ENCODE assay signal across 31 mouse cellular contexts in the genomic region with DNA sequence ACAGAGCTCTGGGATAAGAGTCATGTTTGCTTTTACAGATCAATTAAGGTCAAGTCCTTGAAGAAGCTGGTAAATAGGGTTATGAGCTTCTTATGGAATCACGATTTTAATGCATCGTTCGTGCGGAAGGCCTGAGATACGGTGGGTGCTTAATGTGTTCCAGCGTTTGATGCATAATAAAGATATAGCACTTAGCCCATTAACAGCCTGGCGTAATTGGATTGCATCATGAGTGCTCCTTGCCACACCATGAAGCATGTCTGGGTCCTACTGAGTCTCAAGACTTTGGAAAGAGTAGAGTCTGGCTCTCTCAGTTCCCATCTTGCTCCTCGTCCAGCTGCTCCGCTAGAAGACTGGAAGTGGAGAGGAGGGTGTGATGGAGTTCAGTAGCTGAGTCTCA.
"Had no signal": no experiment of that assay in that cellular context is flagged by ENCODE, and none has a peak within 500 bp of the region (broad histone marks: within the 10 kb centered on the region; RNA-seq: fewer than 3 reads in every experiment).

No protein-coding gene starts in this region.

- H3K4me2 ChIP-seq: limb, embryonic 12.5 days; limb, embryonic 13.5 days; limb, embryonic 15.5 days; liver, embryonic 11.5 days; liver, embryonic 12.5 days; liver, embryonic 13.5 days; liver, embryonic 15.5 days; lung, embryonic 14.5 days; lung, embryonic 15.5 days; midbrain, embryonic 11.5 days; midbrain, embryonic 12.5 days; midbrain, embryonic 13.5 days; midbrain, embryonic 15.5 days had no signal

- DNase-seq: left cerebral cortex, postnatal 4 days; liver; liver, embryonic 13.5 days; liver, postnatal 0 days; lung, adult 18-20 months; lung, adult 2 months; lung, postnatal 10 days; lung, postnatal 14 days; lung, postnatal 36 days; lung, postnatal 4 days had no signal

- ATAC-seq: liver, embryonic 12.5 days; liver, postnatal 0 days; lung, postnatal 0 days; midbrain, embryonic 13.5 days; midbrain, embryonic 15.5 days; midbrain, embryonic 16.5 days had no signal

- H3K9me3 ChIP-seq: limb, embryonic 10.5 days; limb, embryonic 12.5 days; limb, embryonic 13.5 days; limb, embryonic 15.5 days; liver, embryonic 12.5 days; liver, embryonic 13.5 days; liver, embryonic 15.5 days; lung, embryonic 15.5 days; megakaryocyte, embryonic 14.5 days; midbrain, embryonic 10.5 days; midbrain, embryonic 12.5 days; midbrain, embryonic 13.5 days; midbrain, embryonic 15.5 days had no signal

- H3K36me3 ChIP-seq: limb, embryonic 10.5 days; limb, embryonic 12.5 days; limb, embryonic 13.5 days; limb, embryonic 15.5 days; liver, embryonic 12.5 days; liver, embryonic 13.5 days; liver, embryonic 15.5 days; lung, embryonic 15.5 days; midbrain, embryonic 10.5 days; midbrain, embryonic 12.5 days; midbrain, embryonic 13.5 days; midbrain, embryonic 15.5 days had no signal

- H3K27ac ChIP-seq: left cerebral cortex, adult 2 months; limb, embryonic 12.5 days; limb, embryonic 13.5 days; limb, embryonic 15.5 days; liver, embryonic 12.5 days; liver, embryonic 13.5 days; liver, embryonic 14.5 days; liver, embryonic 15.5 days; lung, embryonic 15.5 days; macrophage; midbrain, embryonic 12.5 days; midbrain, embryonic 13.5 days; midbrain, embryonic 15.5 days had no signal

- H3K9ac ChIP-seq: limb, embryonic 12.5 days; limb, embryonic 13.5 days; limb, embryonic 15.5 days; liver, embryonic 12.5 days; liver, embryonic 13.5 days; liver, embryonic 14.5 days; liver, embryonic 15.5 days; liver, postnatal 0 days; lung, embryonic 14.5 days; lung, embryonic 15.5 days; midbrain, embryonic 12.5 days; midbrain, embryonic 13.5 days; midbrain, embryonic 15.5 days had no signal

- H3K4me1 ChIP-seq: midbrain, embryonic 15.5 days had no signal

- H3K4me3 ChIP-seq: left cerebral cortex, adult 2 months; limb, embryonic 10.5 days; limb, embryonic 12.5 days; limb, embryonic 13.5 days; limb, embryonic 15.5 days; liver, embryonic 12.5 days; liver, embryonic 13.5 days; liver, embryonic 15.5 days; lung, embryonic 15.5 days; megakaryocyte, embryonic 14.5 days; midbrain, embryonic 10.5 days; midbrain, embryonic 12.5 days; midbrain, embryonic 13.5 days; midbrain, embryonic 15.5 days; myocyte had no signal

- H3K27me3 ChIP-seq: limb, embryonic 12.5 days; limb, embryonic 13.5 days; limb, embryonic 15.5 days; liver, embryonic 12.5 days; liver, embryonic 13.5 days; liver, embryonic 15.5 days; lung, embryonic 15.5 days; midbrain, embryonic 12.5 days; midbrain, embryonic 13.5 days; midbrain, embryonic 15.5 days had no signal
